Mouse (Mus musculus) ovary, postnatal 14 days (tissue): ENCODE measurements around the gene Rbpjl.

ENCODE experiments used
- DNase-seq: peaks from one replicate; pipeline ENCODE4 v3.0.0; 2022; ENCODE audit warnings: low spot score

The Rbpjl gene

DNA sequence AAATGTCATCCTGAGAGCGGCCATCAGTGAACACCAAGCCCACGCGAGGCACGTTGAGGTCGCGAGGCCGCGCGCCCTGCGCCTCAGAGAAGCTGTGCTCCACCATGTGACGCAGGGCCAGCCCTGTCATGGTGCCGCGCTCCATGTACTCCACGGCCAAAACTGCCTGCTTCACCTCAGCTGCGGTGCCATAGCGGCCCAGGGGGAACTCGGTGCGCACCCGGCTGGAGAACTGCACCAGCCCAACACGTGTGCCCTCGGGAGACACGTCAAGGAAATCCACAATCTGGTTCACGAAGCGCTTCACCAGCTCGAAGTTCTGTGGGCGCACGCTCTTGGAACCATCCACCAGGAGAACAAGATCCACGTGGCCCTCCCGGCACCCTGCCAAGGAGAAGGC lies 9.8 kb upstream of the Rbpjl start:
- DNase-seq: no peak

DNA sequence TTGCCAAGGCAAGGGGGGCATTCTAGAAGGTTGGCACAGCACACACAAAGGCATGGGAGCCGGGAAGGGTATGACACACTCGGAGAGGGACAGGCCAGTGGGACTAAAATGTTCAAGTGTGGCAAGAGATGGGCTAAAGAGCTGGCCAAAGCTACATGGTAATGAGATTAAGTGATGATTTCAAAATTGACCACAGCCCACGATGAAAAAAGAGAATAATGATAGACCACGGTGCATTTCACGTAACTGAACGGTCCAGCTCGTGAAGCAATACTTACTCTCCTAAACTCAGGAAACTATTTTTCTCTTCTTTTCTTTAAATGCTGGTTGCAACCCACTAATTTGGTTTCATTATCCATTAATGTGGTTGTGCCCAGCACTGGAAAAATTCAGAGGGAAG lies 6.9 kb upstream of the Rbpjl start:
- no peak for DNase-seq

GRCm38 (mm10) chr2:164396911-164397310 lies 6.0 kb upstream of the Rbpjl start:
- no peak for DNase-seq

- no peak for DNase-seq
Measured at GRCm38 (mm10) chr2:164403396-164404081, 598 bp downstream of the Rbpjl start.

GRCm38 (mm10) chr2:164404082-164404990 lies 1.4 kb downstream of the Rbpjl start:
- no peak for DNase-seq

GRCm38 (mm10) chr2:164405060-164405459 lies 2.1 kb downstream of the Rbpjl start, which contains the start of gene Matn4:
TSS of gene Matn4 (minus strand) at chr2:164405160.
- no peak for DNase-seq

- no peak for DNase-seq
Measured at GRCm38 (mm10) chr2:164405519-164405918, 2.6 kb downstream of the Rbpjl start.

DNA sequence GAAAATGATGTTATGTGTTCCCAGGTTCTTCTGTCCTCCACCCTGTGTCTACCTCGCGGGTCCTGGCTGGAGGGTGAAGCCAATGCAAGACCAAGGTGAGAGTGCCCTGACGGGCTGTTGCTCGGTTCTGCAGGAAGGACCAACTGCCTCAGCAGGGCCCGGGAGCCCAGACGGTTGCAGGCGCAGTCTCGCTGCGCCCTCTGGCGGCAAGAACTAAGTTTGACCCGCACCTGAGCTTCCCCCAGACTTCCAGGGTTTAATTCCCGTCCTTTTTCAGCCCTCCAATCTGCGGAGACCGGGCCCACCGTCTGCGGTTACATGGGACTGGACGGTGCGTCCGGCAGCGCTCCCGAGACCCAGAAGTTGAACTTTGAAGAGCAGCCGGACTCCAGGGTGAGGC lies 4.8 kb downstream of the Rbpjl start:
- DNase-seq: peak; percentile 69

- no peak for DNase-seq
Measured at GRCm38 (mm10) chr2:164414167-164414566, 11.2 kb downstream of the Rbpjl start.

DNA sequence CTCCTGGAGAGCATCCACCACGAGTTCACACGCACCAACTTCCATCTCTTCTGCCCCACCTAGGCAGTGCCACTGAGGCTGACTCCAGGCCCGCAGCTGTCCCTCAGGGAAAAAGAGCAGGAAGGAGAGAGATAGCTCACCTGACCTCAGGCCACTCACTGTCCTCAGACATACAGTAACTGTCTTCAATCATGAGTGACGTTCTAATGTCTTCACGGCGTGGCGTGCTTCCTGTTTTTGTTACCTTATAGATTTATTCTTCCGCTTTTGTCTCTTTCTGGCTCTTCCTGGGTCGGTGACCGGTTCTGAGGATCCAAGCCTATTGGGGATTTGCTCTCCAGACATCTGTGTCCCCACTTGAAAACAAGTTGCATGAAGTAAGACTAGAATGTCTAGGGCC lies 11.6 kb downstream of the Rbpjl start:
- DNase-seq: no peak

GRCm38 (mm10) chr2:164417198-164417597 lies 14.3 kb downstream of the Rbpjl start:
- no peak for DNase-seq

- DNase-seq: no peak
Measured at GRCm38 (mm10) chr2:164418308-164418875, 15.5 kb downstream of the Rbpjl start.

GRCm38 (mm10) chr2:164419489-164419888 lies 16.5 kb downstream of the Rbpjl start:
- no peak for DNase-seq

DNA sequence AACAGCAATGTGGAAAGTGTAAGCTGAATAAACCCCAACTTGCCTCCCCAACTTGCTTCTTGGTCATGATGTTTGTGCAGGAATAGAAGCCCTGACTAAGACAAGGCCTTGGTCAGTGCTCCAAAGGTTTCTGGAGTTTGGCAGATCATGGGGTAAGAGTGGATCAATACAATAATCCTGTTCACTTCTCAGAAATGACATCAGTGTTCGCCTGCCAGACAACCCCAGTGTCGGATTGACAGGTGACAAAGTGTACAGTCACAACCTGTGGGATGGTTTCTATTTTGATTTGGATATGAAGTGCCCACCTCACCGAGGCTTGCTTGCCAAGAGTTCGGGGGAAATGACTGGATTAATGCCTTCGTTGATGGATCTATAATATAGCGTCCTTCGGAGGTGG lies 18.4 kb downstream of the Rbpjl start:
- no peak for DNase-seq

- DNase-seq: no peak
Measured at GRCm38 (mm10) chr2:164421979-164422378, 19.0 kb downstream of the Rbpjl start.

- DNase-seq: no peak
Measured at GRCm38 (mm10) chr2:164422675-164423393, 19.9 kb downstream of the Rbpjl start.

DNA sequence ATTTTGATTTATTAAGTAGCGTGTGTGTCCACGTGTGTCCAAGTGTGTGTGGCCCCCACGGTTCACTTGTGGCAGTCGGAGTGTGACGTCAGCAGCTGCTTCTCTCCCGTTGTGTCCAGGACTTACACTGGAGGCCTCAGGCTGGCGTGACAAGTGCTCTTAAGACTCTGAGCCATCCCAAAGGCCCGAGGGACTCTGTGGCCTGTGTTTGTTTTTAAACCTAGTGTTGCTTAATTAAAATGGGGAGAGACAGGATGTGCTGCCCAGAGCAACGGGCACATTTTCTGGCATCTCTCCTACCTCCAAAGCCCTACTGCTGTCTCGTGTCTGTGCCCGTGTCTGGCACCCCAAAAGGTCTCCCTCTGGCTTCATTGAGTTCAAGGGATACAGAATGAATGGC lies 20.5 kb downstream of the Rbpjl start:
- DNase-seq: no peak

GRCm38 (mm10) chr2:164424406-164424805 lies 21.5 kb downstream of the Rbpjl start:
- DNase-seq: no peak

GRCm38 (mm10) chr2:164425401-164425800 lies 22.5 kb downstream of the Rbpjl start:
- DNase-seq: no peak

DNA sequence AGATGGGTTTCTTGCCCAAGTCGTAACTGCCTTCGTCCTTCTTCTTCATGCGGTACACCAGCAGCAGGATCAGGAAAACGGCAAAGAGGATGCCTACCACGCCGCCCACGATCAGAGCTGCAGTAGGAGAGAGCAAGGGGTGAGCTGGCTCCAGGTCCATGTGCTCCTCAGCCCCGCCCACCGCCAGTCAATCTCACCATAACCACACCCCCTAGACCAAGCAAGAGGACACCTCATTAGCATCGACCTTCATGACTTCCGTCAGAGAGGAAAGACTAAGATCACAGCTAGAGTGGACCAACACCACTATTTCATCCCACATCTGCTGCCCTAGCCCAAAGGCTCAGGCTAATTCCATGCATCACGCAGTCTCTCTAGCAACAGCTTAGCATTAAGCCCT lies 23.2 kb downstream of the Rbpjl start:
- no peak for DNase-seq

- DNase-seq: no peak
Measured at GRCm38 (mm10) chr2:164426952-164427351, 24.0 kb downstream of the Rbpjl start.

DNA sequence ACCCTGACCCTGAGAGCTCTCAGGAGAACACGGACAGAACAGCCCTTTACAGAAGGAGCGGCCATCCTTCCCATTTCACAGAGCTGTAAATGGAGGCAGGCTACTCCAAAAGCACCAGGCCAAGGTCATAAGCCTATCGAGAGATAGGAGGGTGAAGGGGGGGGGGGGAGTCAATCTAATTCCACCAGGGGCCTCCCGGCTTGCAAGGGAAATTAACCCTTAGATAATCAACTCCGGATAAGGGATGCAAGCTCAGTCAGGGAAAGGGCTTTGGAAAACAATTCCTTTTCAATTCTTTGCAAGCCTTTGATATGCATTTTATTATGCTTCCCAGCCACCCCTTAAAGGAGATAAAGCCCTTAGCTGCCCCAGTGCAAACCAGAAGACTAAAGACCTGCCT lies 25.5 kb downstream of the Rbpjl start:
- DNase-seq: no peak
